Mouse (Mus musculus) bone marrow, adult 2 months (tissue): ENCODE results near the gene Erc1. TPM values are rescaled to one million over a fixed set of nuclear protein-coding genes. Genes with fewer than 3 reads are reported as not detected.

Experiments used
- H3K27ac ChIP-seq: fragments of 200-500 bp; 2 replicates; pipeline ENCODE4 v1.5.1; 2012; ENCODE audit warnings: low read depth, mild to moderate bottlenecking, control low read depth, inconsistent platforms, low read length; ENCODE audit not compliant: control insufficient read depth, poor library complexity, insufficient read depth
- H3K4me1 ChIP-seq: fragments of 200-500 bp; 2 replicates; pipeline ENCODE4 v1.6.1; 2011; ENCODE audit warnings: low read length; ENCODE audit not compliant: control insufficient read depth, insufficient read depth
- H3K4me3 ChIP-seq: fragments of 200-500 bp; replicated peaks from 2 replicates; pipeline ENCODE3; 2011; ENCODE audit warnings: mild to moderate bottlenecking, low read depth, low read length, control low read depth; ENCODE audit not compliant: control insufficient read depth
- CTCF ChIP-seq: fragments of 200-500 bp; IDR thresholded peaks from 2 replicates; pipeline ENCODE4 v1.5.1; 2011; ENCODE audit warnings: low read length, control low read depth; ENCODE audit not compliant: control insufficient read depth, insufficient read depth
- POLR2A ChIP-seq: fragments of 200-500 bp; IDR thresholded peaks from 2 replicates; pipeline ENCODE4 v1.6.1; 2011; ENCODE audit warnings: low read depth, mild to moderate bottlenecking, control low read depth, low read length, borderline replicate concordance; ENCODE audit not compliant: control insufficient read depth
- WGBS: fragments of 180-500 bp; shearing (Covaris S2); methylation state at CpG from one replicate; pipeline ENCODE4 v1.1.7; 2018; 5-methylcytosine and 5-hydroxymethylcytosine counted together
- polyA plus RNA-seq: library from polyadenylated mRNA; stranded (reverse); fragments of >200 nt; gene quantifications from 2 replicates; pipeline ENCODE4 v1.2.4, GENCODE M21; 2011; ENCODE audit warnings: low replicate concordance; ENCODE audit not compliant: missing spikeins, insufficient read depth, insufficient read length

Gene Erc1
- polyA plus RNA-seq, 1 experiment, result 9.8 TPM

- no peaks in the 10 kb centered on the region for H3K4me1 ChIP-seq
- no peak overlapping the region for H3K27ac ChIP-seq
- TF ChIP-seq POLR2A (no peak), CTCF (no peak)
- WGBS, result 82% methylated on average over 7 of the region's 7 CpGs
- H3K4me3 ChIP-seq, result no peak overlapping the region
Observed at GRCm38 (mm10) chr6:119749093-119749635, 98.8 kb downstream of the Erc1 start.

- WGBS, result 64% methylated on average over 2 of the region's 2 CpGs
- H3K27ac ChIP-seq, result no peak overlapping the region
Observed at GRCm38 (mm10) chr6:119741861-119742260, 106.1 kb downstream of the Erc1 start.

GRCm38 (mm10) chr6:119740541-119740940 is 107.4 kb downstream of the Erc1 start:
- no peak overlapping the region for H3K27ac ChIP-seq
- H3K4me1 ChIP-seq, result no peaks in the 10 kb centered on the region
- 75% methylated on average over 3 of the region's 3 CpGs for WGBS
- H3K4me3 ChIP-seq, result no peak overlapping the region
- TF ChIP-seq CTCF, result no peak

More at GRCm38 (mm10) chr6:119741861-119742260, 106.1 kb downstream of the Erc1 start:
- Histone ChIP-seq H3K4me3 (no peak overlapping the region), H3K4me1 (no peaks in the 10 kb centered on the region)
- TF ChIP-seq CTCF, result no peak

GRCm38 (mm10) chr6:119738638-119739375 is 109.2 kb downstream of the Erc1 start:
- H3K27ac ChIP-seq, result no peak overlapping the region
- 87% methylated on average over 4 of the region's 4 CpGs for WGBS

GRCm38 (mm10) chr6:119737716-119738115 is 110.3 kb downstream of the Erc1 start:
- no peaks in the 10 kb centered on the region for H3K4me1 ChIP-seq
- H3K4me3 ChIP-seq, result no peak overlapping the region
- TF ChIP-seq POLR2A (no peak), CTCF (no peak)
- WGBS, result 82% methylated on average over 4 of the region's 4 CpGs
- no peak overlapping the region for H3K27ac ChIP-seq

More at GRCm38 (mm10) chr6:119738638-119739375, 109.2 kb downstream of the Erc1 start:
- TF ChIP-seq CTCF, result no peak
- no peak for TF ChIP-seq POLR2A
- Histone ChIP-seq H3K4me3 (no peak overlapping the region), H3K4me1 (no peaks in the 10 kb centered on the region)

GRCm38 (mm10) chr6:119735937-119736336 is 112.0 kb downstream of the Erc1 start:
- Histone ChIP-seq H3K4me3 (no peak overlapping the region), H3K4me1 (no peaks in the 10 kb centered on the region), H3K27ac (no peak overlapping the region)
- WGBS, result 90% methylated on average over 2 of the region's 2 CpGs
- TF ChIP-seq POLR2A (no peak), CTCF (no peak)

- WGBS, result 52% methylated on average over 2 of the region's 2 CpGs
- Histone ChIP-seq H3K4me3 (no peak overlapping the region), H3K27ac (no peak overlapping the region), H3K4me1 (no peaks in the 10 kb centered on the region)
- TF ChIP-seq POLR2A (no peak), CTCF (no peak)
Observed at GRCm38 (mm10) chr6:119731155-119731554, 116.8 kb downstream of the Erc1 start.

GRCm38 (mm10) chr6:119715234-119715633 is 132.7 kb downstream of the Erc1 start:
- 69% methylated on average over 2 of the region's 2 CpGs for WGBS
- no peak for TF ChIP-seq POLR2A
- TF ChIP-seq CTCF, result no peak
- Histone ChIP-seq H3K27ac (no peak overlapping the region), H3K4me1 (no peaks in the 10 kb centered on the region), H3K4me3 (no peak overlapping the region)
